Mouse (Mus musculus): Measurements from ENCODE around the gene Smtn.

The Smtn gene

DNA sequence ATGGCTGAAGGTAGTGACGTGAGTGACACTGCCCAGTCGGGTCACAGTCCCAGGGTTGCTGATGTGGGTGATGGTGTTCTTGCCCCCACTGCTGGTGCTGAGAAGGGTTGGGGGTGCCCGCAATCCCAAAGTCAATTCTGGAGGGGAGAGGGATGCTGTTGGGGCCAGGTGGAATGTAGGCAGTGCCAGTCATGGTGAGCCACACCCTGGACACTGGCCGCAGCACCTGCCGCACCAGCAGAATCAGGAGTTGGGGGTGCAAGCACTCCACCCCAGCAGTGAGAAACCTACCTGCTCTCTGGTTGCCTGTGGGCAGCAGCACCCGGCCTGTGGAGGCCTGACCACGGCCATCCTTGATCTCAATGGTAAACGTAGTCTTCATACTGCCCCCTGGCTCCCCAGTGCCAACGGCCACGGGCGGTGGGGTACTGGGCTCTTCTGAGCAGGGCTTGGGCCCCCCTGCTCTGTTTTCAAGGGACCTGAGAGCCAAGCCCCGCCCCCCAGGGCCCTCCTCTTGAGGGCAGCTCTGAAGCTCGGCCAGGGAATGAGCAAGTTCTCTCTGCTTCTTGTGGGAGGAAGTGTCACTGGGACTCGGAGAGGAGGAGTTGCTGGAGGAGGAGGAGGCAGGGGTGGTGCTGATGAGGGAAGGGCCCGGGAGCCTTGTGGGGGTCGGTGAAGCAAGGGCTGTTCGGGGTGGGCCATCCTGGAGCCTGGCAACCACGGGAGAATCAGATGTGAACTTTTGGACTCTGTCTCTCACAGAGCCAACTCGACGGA lies 10.7 kb downstream of the Smtn start:
- in situ Hi-C loops (cut with MboI, MseI), result no loop called here

DNA sequence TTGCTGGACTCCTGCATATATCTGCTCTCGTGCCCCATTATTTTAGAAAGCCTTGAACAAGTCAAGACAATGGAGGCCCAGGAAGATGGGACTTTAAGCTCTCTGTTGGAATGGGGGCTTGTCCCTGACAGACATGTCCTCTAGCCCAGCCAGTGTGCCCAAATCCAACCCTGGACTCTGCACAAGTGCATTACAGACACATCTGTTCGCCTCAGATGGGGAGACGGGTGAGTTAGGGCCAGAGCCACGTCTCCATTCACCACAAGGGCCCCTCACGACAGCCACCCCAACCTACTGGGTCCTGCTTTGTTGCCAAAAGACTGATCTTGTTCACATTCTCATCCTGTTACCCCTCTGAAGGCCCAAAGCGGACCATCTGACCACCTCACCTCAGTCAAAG lies 12.2 kb downstream of the Smtn start:
- in situ Hi-C loops (cut with MboI, MseI), result no loop called here

DNA sequence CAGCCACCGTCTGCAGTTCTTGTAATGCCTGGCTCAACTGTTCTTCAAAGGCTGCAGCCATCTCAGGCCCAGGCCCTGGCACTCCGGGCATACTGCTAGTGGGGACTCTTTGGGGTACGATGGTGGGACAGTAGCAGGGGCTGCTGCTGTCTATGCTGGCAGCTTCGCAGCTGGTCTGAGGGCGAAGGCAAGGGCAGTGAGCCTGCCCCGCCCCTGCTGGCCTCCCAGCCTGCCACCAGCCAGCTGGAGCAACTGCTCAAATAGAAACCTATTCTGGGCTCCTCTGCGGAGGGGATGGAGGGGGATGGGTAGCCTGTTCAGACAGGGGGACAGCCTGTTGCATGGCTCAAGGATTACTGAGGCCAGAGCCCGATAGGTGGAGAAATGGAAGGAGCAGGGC lies 12.6 kb downstream of the Smtn start:
- in situ Hi-C loops (cut with MboI, MseI), result no loop called here

DNA sequence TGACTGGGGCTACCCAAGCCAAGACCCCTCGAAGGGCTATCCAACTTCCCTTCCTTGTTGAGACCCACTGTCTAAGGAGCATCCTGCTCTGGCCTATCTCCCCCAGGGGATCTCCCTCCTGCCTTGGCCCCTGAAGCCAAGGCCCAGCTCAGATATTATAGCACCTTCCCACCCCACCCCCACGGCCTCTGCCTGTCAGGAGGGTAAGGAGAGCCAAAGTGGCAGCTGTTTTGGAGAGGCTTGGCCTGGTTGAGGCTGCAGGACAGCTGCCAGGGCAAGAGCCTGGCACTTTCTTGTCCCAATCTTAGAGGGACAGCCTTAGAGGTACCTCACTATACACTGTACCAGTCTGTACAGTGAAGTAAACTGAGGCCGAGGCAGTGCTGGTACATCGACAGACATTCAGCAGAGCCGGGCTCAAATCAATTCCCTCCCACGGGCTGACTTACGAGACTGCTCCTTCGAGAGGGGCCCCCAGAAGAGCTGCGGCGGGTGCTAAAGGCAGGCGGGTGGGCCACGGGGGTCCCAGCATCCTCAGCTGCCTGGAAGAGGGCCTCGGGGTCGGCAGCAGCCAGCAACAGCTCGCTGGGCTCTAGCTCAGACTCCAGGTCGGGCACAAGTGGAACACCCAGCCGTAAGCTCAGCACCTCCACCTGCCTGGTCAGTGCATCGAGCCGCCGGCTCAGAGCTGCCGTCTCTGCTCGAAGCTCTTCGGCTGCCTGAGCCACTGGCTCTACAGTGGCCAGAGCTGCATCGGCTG lies 13.3 kb downstream of the Smtn start:
- in situ Hi-C loops (cut with MboI, MseI), result no loop called here

DNA sequence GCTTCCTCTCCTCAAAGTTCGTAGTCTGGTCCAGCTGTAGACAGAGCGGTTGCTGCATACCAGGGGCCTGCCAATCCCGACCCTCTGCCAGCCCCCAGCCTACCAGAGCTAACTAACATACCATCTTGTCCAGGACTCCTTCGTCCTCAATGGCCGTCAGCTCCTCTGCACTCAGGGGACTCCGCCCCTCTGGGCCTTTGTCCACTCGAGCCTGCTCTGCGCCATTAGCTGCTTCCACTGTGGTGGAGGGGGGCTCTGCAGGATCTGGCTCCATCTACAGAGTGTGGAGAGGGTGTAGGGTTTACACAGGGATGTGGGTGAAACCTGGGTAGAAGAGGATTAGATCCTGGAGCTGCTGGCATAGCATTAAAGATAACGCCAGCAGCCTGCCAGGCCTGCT lies 14.2 kb downstream of the Smtn start:
- in situ Hi-C loops (cut with MboI, MseI), result no loop called here

DNA sequence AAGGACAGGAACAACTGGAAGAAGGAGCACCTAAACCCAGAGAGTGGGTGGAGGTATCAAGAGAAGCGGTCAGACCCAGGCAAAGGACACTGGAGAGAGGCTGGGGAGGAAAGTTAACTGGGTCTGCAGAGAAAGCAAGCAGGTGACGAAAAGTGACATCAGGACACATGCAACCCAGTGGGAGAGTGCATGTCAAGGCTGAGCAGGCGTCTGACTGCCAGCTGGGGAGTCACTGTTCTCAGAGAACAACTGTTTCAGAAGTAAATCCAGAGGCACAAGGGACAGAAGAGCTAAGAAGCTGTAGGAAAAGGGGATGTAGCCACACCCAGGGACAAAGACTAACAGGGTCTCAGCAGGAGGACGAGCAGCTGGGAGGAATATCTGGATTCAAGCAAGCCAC lies 14.9 kb downstream of the Smtn start:
- in situ Hi-C loops (cut with MboI, MseI), result no loop called here

DNA sequence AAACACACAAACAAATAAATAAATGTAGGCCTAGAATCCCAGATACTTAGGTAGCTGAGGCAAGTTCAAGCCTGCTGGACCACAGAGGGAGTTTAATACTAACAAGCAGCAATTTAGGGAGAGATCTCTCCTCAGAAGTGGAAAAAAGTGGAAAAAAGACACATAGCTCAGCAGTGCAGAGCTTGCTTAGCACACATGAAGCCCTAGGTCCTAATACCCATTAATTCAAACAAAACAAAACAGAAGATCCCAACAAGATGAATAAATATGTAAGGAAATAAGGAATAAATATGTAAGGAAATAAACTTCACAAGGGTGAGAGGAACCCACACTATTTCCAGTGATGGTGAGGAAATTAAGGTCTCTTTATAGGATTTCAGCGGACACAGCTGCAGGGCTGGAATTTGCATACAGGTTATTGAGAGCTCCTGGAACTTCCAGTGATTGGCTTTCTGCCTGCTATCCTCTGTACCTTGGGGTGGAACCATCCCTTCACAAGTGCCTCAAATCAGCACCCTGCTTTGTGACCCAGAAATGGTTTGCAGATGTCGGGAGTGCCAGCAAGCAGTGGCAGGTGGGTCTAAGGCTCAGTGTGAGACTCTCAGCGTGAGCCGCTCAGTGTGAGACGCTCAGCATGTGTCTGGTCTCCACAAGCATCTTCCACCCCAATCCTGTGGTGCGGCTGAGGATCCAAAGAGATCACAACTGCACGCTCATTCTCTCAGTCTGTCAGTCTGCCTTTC lies 16.4 kb downstream of the Smtn start:
- in situ Hi-C loops (cut with MboI, MseI), result no loop called here

DNA sequence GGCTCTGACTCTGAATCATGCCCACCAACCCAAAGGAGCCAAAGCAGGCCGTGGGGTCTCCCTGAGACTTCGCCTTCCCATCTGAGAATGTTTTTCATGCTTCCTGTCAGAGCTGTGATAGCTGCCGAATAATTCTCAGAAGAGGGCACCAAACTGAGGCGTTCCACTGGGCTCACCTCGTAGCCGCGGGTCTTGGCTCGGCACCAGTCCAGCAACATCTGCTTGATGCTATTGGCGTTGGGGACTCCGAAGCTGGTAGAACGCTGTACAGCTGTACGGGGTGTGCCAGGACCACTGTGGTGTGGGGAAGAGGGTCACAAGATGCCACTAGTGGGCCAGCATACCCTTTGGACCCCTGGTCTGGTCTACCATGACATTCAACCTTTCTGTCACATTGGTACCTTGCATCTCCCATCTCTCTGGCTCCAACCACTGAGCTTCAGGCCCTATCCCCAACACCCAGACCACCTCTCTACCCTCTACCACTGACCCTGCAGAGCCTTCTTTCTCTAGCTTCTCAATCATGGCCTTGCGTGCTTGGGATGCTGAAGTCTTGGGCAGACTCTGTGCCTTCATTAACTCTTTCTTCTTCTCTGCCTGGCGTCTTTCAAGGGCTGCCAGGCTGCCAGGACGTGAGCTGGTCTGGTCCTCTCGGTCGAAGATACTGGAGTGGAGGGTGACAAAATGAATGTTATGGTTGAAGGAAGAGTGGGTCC lies 18.0 kb downstream of the Smtn start:
- in situ Hi-C loops (cut with MboI, MseI), result no loop called here

DNA sequence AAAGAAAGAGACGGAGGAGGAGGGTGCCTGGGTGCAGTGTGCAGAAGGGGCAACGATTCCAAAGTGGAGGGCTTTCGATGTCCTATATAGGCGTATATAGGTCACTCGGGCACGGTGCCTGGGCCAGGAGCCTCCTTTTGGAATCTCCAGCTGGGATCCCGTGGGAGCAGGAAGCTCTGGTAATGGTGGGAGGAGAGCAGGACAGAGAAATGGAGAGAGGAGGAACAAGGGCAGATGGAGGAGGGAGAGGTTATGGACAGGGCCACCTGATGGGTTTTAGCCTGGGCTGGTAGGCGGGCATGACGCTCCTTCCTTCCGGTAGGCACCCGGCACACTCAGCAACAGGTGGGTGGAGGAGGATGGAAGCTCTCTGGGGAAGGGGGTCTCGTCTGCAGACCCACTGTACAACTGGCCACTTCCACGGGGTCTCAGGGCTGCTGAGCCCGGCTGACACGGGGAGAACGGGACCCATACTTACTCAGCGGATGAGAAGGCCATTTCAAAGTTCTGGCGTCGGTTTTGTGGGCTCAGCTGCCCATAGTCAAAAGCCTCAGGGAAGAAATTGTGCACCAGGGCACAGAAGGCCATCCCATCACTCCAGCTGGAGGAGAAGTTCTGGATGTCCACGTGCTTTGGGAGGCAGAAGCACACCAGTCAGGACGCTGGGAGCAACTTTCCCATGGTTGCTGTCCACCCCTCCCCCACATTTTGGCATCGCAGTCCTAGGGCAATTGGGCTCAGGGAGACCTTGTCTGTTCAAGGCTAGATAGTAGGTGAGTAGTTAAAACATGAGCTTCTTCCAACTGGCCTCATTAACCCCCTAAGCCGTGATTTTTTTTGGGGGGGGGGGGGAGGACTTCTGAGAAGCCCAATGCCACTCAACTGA lies 18.8 kb downstream of the Smtn start:
- in situ Hi-C loops (cut with MboI, MseI), result no loop called here

DNA sequence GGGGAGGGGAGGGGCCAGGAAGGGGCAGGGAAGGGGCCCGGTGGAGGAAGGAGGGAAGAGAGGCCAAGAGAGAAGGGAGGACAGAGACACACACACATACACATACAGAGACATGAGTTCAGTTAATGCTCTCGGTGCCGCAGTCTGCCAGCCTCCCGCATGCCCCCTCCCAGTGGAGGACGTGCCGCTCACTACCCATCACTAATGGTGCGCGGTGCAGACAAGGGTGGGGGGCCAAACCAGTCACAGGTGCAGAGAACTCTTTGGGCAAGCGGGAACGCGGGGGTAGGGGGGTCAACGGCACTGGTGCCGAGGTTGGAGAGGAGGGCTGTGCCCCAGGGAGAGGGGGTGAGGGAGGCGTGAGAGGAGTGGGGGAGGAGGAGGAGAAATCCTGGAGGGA lies 19.5 kb downstream of the Smtn start:
- in situ Hi-C loops (cut with MboI, MseI), result no loop called here

DNA sequence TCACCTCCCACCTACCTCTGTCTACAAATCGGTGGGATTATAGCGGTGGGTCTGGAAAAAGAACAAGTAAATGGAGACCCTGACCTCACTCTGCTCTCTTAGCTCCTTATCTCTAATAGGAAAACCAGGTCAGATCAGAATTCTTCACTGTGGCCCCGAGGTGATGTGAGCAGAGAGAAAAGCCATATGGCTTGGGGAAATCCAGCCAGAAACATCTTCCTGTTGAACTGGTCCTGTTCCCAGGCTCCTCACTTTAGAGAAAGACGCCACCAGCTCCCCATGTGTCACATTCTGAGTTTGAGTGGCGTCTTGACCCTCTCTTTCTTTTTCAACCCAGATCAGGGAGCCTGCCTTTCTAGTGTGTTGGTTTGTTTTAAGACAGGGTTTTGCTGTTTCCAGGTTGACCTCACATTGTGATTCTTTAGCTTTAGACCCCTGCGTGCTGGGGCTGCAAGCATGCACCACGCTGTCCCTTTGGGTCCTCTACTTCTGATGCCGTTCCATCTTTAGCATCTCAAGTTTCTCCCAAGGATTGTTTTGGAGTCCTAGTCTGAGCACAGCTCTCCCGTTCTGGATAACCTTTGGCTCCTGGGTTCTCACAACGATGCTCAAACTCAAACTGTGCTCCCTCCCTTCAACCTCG lies 20.5 kb downstream of the Smtn start:
- in situ Hi-C loops (cut with MboI, MseI), result no loop called here

DNA sequence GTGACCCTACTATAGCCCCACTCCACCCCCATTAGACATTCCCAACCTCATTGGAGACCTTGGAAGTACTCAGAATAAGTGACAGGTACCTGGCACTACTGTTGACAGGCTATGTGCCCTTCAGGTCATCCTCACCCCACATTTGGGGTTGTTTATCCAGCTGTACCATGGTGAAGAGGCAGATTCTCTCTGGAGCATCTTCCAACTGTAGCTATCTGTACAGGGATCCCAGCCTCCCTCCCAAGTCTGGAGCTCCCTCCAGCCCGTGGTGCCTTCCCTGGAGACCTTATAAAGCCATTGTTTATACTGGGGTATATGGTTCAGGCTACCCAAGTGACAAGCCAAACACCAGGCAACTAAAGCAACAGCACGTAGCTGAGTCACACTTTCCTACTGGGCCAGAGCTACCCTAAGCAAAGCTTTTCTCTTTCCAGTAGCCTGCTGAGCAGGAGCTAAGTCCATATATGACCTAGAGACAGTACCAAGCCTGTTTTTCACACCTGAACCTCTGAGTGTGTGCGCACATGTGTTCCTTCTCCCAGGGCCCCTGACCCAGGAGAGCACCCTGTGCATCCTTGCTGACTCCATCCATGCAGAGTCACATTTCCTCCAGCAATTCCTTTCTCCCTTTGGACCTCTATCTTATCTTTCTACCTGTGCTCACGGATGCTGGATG lies 21.2 kb downstream of the Smtn start:
- in situ Hi-C loops (cut with MboI, MseI), result no loop called here

DNA sequence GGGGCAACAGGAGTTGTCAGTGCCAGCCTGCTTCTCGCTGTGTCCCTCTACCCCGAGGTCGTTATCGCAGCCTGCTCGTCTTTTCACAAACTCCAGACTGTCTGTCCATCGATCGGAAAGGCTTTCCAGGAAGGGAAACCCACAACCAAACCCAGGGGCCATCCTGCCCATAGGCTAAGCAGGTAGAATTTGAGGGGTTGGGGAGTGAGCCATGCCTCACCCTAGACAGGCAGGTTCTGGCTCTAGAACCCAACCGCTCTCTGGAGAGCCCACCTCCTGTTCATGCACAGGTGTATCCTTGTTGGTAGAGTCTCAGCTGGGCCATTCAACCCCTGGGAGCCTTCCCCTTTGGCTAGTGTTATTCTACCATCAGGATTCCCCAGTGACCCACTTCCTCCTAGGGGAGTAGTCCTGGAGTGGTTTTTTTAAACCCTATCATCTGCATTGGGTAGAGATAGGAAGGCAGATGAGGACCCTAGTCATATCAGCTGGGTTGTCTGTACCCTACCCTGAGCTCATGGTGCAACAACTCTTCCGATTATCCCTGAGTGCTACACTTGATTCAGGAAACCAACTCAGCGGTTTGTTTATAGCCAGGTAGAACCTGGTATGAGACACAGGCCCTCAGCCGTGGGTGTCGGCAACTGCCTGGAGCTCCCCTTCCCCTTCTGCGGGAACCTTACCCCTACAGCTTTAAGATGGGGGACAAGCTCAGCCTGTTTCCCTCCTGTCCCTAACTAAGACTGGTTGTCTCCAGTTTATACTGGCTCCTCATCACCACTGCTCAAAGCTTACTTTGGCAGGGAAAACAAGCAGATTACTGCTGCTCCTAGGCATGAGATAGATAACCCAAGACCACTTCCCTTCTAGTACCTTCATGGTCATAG lies 22.3 kb downstream of the Smtn start:
- in situ Hi-C loops (cut with MboI, MseI), result no loop called here

DNA sequence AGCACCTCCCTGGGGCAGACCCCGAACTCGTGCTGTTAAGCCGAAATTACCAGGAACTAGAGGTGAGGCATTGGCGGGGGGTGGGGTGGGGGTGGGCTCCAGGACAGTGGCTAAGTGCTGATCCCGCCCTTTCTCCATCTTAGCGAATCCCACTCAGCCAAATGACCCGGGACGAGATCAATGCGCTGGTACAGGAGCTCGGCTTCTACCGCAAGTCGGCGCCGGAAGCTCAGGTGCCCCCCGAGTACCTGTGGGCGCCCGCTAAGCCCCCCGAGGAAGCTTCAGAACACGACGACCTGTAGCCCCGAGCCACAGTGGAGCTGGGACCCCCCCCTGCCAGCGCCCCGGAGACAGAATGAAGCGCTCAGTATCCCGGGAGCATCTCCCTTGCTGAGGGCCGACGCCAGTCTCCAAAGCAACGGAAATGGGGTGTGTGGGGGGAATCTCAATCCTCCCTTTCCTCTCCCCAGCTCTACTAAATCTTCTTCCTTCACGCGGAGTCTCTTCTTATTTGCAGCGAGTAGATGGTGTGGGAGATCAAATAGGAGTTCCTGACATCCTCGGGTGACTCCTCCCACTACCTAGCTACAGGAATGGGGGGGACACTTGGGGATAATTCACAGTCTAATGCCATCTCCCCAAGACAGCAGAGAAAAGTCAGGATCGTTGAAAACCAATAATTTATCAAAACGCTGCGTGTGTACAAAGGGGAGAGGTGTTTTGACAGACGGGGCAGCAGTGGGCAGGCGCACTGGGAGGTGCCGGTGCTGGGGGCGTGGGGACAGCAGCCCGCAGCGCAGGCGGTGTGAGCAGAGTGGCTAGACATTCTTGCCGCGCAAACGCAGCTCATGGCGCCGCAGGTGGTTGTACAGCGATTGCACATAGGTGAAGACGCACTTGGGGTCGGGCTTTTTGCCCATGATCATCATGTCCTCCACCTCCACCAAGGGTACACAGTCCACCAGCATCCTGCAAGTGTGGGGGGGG lies 23.3 kb downstream of the Smtn start:
- in situ Hi-C loops (cut with MboI, MseI), result no loop called here

DNA sequence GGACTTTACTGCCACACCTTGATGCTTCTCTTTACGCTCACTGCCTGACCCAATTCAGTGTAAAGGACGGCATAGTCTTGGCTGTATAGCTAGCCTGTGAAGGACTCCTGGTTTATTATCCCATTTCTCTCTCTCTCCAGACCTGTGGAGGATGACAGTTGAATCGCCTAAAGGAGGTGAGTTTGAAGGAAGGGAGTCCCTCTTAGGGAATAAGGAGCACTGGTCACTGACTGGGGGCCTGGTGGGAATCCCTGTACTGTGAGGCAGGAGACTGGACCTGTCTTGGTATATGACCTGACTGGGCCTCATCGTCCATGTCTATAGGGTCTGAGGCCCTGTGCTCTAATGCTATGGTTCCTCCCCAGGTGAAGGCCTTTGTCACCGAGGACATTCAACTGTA lies 24.3 kb downstream of the Smtn start:
- in situ Hi-C loops (cut with MboI, MseI), result no loop called here

DNA sequence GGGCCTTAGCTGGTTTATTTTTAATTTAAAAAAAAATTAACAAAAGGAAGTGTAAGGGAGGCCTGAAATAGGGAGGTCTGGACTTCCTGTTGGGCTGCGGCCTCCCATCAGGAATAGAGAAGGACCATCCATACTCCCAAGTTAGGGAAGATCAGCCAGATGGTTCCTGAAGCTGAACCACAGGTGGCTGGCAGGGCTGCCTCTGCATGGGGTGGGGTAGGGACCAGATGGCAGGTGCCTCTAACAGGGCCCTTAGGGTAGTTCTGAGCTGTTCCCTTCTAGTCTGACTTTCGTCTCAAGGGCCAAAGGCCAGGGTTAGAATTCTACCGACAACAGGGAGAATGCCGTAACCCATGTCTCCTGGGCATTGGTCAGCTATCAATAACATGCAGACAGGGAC lies 24.8 kb downstream of the Smtn start:
- in situ Hi-C loops (cut with MboI, MseI), result no loop called here

DNA sequence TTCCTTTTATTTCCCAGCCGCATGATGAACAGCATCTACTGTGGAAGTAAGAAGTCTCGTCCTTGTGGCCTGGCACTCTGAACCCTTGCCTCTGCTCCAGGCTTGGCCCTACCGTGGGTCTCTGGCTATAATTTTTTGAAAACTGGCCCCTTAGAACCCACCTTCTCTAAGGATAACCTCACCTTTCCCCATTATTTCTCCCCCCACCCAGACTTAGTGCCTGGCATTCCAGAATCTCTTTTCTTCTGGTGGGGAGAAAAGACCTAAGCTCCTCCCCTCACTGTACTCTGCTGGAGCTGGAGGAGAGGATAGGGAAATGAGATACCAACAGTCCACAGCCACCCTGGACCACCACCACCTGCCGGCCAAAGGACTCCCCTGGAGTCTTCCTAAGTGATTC lies 25.2 kb downstream of the Smtn start:
- in situ Hi-C loops (cut with MboI, MseI), result no loop called here

All from regulatory T cell (primary cell).